Mouse (Mus musculus) hindbrain, embryonic 15.5 days (tissue): Measurements from ENCODE around the gene Arpc2. TPM values are rescaled to one million over a fixed set of nuclear protein-coding genes. Genes with fewer than 3 reads are reported as not detected.
A peak's percentile ranks its signal among the peaks of the same experiment; 100 is the strongest.

ENCODE experiments used
- ATAC-seq: fragments of 200-750 bp; cut with Nextera tagmentation; 2 replicates; pipeline ENCODE4 v1.8.0; 2017; ENCODE audit warnings: low read depth, moderate number of reproducible peaks, moderate TSS enrichment; ENCODE audit not compliant: low FRiP score
- H3K27ac ChIP-seq: fragments of 300-500 bp; sonication (generic); replicated peaks from 2 replicates; pipeline ENCODE4 v1.5.1; 2015; ENCODE audit warnings: mild to moderate bottlenecking, inconsistent platforms
- H3K27me3 ChIP-seq: fragments of 300-500 bp; sonication (generic); 2 replicates; pipeline ENCODE4 v1.6.1; 2015; ENCODE audit warnings: control low read depth, inconsistent platforms
- H3K36me3 ChIP-seq: fragments of 300-500 bp; sonication (generic); 2 replicates; pipeline ENCODE4 v1.6.1; 2015; ENCODE audit warnings: control low read depth, inconsistent platforms
- H3K4me1 ChIP-seq: fragments of 300-500 bp; sonication (generic); replicated peaks from 2 replicates; pipeline ENCODE4 v1.6.1; 2015; ENCODE audit warnings: control low read depth, inconsistent platforms
- H3K4me2 ChIP-seq: fragments of 300-500 bp; sonication (generic); 2 replicates; pipeline ENCODE4 v1.6.1; 2015; ENCODE audit warnings: moderate library complexity, mild to moderate bottlenecking, inconsistent platforms
- H3K4me3 ChIP-seq: fragments of 300-500 bp; sonication (generic); 2 replicates; pipeline ENCODE4 v1.5.1; 2015; ENCODE audit warnings: mild to moderate bottlenecking, inconsistent platforms
- H3K9ac ChIP-seq: fragments of 300-500 bp; sonication (generic); 2 replicates; pipeline ENCODE4 v1.6.1; 2015; ENCODE audit warnings: inconsistent platforms
- H3K9me3 ChIP-seq: fragments of 300-500 bp; sonication (generic); 2 replicates; pipeline ENCODE4 v1.6.1; 2016; ENCODE audit warnings: control low read depth, inconsistent platforms
- WGBS: fragments of 180-500 bp; shearing (Covaris S2); methylation state at CpG from one replicate; pipeline ENCODE4 v1.1.7; 2015; 5-methylcytosine and 5-hydroxymethylcytosine counted together
- polyA plus RNA-seq: library from polyadenylated mRNA; unstranded; fragments of >200 nt; fragmentation: Nextera tagmentation; extraction: Ambion mirVana; gene quantifications from 2 replicates; pipeline ENCODE4 v1.2.1, GENCODE M21; 2015

The Arpc2 gene
- polyA plus RNA-seq, 1 experiment from 2014 or later, result 397 TPM

GRCm38 (mm10) chr1:74297269-74297668 lies 61.4 kb downstream of the Arpc2 start:
- H3K4me1 ChIP-seq, result peaks cover 31% of the 10 kb centered on the region
- no peaks in the 10 kb centered on the region; the same call in 1 of the 2 replicates for H3K36me3 ChIP-seq
- H3K4me3 ChIP-seq, result no peak overlapping the region
- no peaks in the 10 kb centered on the region for H3K9me3 ChIP-seq
- no peak for ATAC-seq
- 81% methylated on average over 3 of the region's 3 CpGs for WGBS
- H3K27me3 ChIP-seq, result 0 out of 2 replicates have a peak, but pooled peaks cover 6% of the 10 kb centered on the region
- no peak overlapping the region for H3K27ac ChIP-seq
- H3K4me2 ChIP-seq, result no peak overlapping the region
- no peak overlapping the region for H3K9ac ChIP-seq

DNA sequence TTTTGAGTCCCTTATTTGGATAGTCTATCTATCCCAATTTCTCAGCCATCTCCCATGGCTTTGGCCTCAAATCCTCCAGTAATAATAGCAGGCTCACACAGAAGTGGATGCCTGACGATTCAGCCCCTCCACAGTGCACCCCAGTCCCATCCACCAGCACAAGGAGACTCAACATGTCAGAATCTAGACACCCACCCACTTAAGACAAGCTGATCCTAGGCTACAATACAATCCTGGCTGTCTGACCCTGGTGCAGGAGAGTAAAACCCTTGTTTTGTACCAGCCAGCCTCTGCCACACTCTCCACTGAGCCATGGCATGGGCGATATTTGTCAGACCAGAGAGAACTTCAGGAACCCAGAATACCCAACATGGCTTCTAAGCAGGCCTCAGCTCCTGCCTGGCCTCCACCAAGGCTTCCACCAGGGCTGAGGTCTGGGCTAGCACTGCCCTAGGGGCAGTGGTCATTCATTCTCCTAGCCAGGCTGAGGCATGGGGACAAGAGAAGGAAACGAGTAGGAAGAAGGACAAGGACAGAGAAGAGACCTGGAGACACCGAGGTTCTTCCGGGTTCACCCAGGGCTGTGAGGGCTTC lies 62.4 kb downstream of the Arpc2 start:
- H3K4me1 ChIP-seq, result peaks cover 27% of the 10 kb centered on the region
- H3K36me3 ChIP-seq, result no peaks in the 10 kb centered on the region; the same call in 1 of the 2 replicates
- H3K27me3 ChIP-seq, result peaks cover 12% of the 10 kb centered on the region
- H3K9ac ChIP-seq, result no peak overlapping the region
- no peak overlapping the region for H3K4me3 ChIP-seq
- no peak for ATAC-seq
- 90% methylated on average over 5 of the region's 5 CpGs for WGBS
- H3K9me3 ChIP-seq, result no peaks in the 10 kb centered on the region
- no peak overlapping the region for H3K27ac ChIP-seq
- H3K4me2 ChIP-seq, result no peak overlapping the region

DNA sequence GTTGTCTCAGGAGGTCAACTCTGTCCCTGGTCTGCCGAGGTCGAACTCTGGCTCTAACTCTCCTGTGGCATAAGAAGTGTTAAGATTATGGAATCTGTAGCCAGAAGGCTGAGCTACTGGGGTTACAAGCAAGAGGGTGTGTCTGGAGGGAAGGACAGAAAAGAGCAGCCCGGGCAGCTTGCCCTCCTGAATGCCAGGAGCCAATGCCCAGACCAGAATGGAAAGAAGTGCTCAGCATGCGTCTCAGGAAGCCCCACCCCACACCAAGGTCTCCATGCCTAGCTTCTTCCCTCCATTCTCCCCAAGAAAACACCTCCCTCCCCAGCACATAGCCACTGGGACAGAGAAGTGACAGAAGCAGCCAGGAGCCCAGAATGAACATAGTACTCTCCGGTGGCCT lies 63.1 kb downstream of the Arpc2 start:
- Histone ChIP-seq H3K9me3 (no peaks in the 10 kb centered on the region), H3K4me3 (no peak overlapping the region), H3K27ac (no peak overlapping the region), H3K4me2 (no peak overlapping the region), H3K4me1 (peaks cover 30% of the 10 kb centered on the region), H3K9ac (no peak overlapping the region), H3K27me3 (peaks cover 18% of the 10 kb centered on the region), H3K36me3 (no peaks in the 10 kb centered on the region; the same call in 1 of the 2 replicates)
- WGBS, result 77% methylated on average over 5 of the region's 5 CpGs
- no peak for ATAC-seq

DNA sequence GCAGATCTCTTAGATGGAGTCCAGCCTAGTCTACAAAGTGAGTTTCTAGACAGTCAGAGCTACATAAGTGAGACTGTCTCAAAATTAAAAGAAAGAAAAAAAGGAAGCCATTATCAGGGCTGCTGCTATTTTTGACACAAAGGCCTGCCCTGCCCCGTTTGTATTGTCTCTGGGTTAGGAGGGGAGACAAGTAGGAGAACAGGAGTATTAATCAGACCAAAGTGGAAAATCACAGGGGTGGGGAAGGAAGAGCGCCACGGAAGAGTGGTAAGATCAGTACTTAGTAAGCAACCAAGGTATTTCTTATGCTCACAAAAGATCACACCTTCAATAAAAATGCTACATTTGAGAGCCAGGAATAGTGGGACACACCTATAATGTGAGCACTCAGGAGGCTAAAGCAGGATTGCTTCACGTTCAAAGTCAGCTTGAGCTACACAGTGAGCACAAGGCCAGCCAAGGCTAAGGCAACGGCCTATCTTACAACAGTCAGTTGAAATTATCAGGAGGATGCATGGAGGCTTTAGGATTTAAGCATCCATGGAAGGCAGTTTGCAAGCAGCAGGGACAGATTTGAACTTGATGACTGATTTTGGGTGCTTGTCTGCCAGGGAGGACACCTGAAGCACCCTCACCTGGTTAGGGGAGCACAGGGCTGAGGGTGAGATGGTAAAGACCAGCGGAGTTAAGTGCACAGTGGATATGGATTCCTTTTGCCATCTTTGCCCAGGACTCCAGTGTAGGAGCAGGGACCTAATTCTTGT lies 64.6 kb downstream of the Arpc2 start:
- Histone ChIP-seq H3K27me3 (peaks cover 19% of the 10 kb centered on the region), H3K27ac (no peak overlapping the region), H3K4me2 (no peak overlapping the region), H3K4me3 (no peak overlapping the region), H3K9me3 (no peaks in the 10 kb centered on the region), H3K4me1 (peaks cover 27% of the 10 kb centered on the region), H3K36me3 (no peaks in the 10 kb centered on the region; the same call in 1 of the 2 replicates), H3K9ac (no peak overlapping the region)
- no peak for ATAC-seq
- WGBS, result 82% methylated on average over 6 of the region's 6 CpGs

GRCm38 (mm10) chr1:74302229-74302628 lies 66.3 kb downstream of the Arpc2 start:
- H3K27ac ChIP-seq, result no peak overlapping the region
- no peak overlapping the region for H3K9ac ChIP-seq
- no peak overlapping the region for H3K4me2 ChIP-seq
- H3K4me3 ChIP-seq, result no peak overlapping the region
- 93% methylated on average over 7 of the region's 7 CpGs for WGBS
- ATAC-seq, result no peak
- peaks cover 10% of the 10 kb centered on the region for H3K4me1 ChIP-seq
- H3K27me3 ChIP-seq, result peaks cover 19% of the 10 kb centered on the region
- H3K36me3 ChIP-seq, result no peaks in the 10 kb centered on the region; the same call in 1 of the 2 replicates
- H3K9me3 ChIP-seq, result no peaks in the 10 kb centered on the region

DNA sequence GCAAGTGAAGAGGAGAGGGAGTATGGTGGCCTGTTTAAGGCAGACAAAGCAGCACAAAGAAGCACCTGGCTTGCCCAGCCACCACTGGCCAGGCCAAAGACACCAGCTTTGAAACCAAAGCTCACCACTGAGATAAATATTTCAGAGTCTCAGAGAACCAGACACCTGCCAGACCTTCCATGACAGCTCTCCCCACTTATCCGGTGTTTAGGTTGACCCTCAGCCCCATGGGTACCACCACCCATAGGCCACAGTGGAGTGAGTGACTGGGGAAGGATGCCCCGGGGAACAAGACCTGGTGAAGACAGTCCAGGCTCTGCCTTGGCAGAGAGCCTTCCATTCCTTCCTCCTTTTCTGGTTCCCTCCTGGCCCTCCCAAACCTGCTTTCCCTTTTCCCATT lies 67.0 kb downstream of the Arpc2 start:
- Histone ChIP-seq H3K4me1 (peaks cover 9% of the 10 kb centered on the region), H3K27me3 (peaks cover 19% of the 10 kb centered on the region), H3K27ac (no peak overlapping the region), H3K9ac (no peak overlapping the region), H3K9me3 (no peaks in the 10 kb centered on the region), H3K36me3 (no peaks in the 10 kb centered on the region; the same call in 1 of the 2 replicates), H3K4me3 (no peak overlapping the region), H3K4me2 (peak overlapping the region; percentile 75)
- ATAC-seq, result no peak
- 68% methylated on average over 2 of the region's 2 CpGs for WGBS

DNA sequence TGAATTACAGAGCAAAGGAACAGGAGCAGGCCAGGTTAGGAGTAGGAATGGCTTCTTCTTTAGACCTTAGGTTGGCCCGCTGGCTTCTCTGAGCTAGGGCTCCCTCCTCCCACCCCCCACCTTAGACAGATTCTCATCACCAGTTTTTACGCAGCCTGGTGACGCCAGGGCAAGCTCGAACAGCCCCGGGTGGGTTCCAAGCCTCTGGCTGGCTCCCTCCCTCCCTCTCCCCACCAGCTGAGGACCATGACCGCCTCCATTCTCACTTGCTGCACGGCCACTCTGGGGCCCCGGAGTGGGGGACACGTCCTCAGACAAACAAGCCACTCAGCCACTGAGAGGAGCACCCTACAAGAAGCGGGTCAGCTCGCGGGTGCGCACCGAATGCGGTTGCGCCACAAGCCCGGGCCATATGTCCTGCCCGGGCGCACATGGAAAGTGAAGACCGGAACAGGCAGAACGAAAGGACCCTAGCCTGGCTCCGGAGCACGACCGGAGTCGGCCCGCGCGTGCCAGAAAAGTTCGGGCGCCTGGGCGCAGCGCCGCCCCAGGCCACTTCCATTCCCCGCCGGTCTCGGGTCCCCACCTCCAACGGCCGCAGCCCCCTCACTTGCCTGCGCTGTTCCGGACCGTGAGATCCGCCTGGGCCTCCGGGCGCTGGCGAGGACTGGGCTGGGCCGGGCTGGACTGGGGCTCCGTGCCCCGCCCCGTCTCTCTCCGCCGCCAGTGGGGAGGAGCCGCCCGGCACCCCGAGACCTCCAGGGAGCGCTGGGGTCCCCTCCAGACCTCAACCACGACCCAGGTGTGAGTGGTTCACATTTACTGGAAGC lies 67.8 kb downstream of the Arpc2 start:
- H3K9me3 ChIP-seq, result no peaks in the 10 kb centered on the region
- peaks cover 9% of the 10 kb centered on the region for H3K4me1 ChIP-seq
- under 1% methylated on average over 52 of the region's 56 CpGs for WGBS
- peak overlapping the region; percentile 65 for H3K27ac ChIP-seq
- peak overlapping the region; percentile 48 for H3K9ac ChIP-seq
- peak overlapping the region; percentile 75 for H3K4me2 ChIP-seq
- H3K36me3 ChIP-seq, result no peaks in the 10 kb centered on the region; the same call in 1 of the 2 replicates
- peak; percentile 77 for ATAC-seq
- peaks cover 19% of the 10 kb centered on the region for H3K27me3 ChIP-seq
- H3K4me3 ChIP-seq, result peak overlapping the region; percentile 45

- H3K27ac ChIP-seq, result peak overlapping the region; percentile 65
- peak overlapping the region; percentile 48; the same call in 1 of the 2 replicates for H3K9ac ChIP-seq
Measured at GRCm38 (mm10) chr1:74304339-74304790, 68.5 kb downstream of the Arpc2 start.

DNA sequence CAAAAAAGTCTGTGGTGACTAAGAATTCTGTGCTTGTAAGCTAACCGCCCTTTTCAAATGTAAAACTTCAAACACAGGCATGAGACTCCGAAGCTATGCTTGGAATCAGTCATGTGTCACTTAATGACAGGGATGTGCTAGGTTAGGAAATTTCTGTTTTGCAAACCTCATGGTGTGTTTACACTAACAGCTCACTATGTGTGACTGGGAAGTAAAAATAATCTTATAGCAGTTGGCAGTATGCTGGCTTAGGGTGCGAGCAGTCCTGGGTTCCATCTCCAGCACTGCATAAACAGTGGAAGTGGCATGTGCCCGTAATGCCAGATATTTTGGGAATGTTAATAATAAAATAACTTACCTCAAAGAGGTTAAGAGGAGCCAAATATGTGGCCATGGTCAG lies 69.1 kb downstream of the Arpc2 start:
- Histone ChIP-seq H3K9me3 (no peaks in the 10 kb centered on the region), H3K4me2 (no peak overlapping the region), H3K9ac (no peak overlapping the region), H3K27ac (no peak overlapping the region), H3K4me3 (no peak overlapping the region), H3K36me3 (no peaks in the 10 kb centered on the region; the same call in 1 of the 2 replicates), H3K27me3 (peaks cover 19% of the 10 kb centered on the region), H3K4me1 (peaks cover 9% of the 10 kb centered on the region)
- 78% methylated on average over 4 of the region's 4 CpGs for WGBS
- no peak for ATAC-seq

More at GRCm38 (mm10) chr1:74304339-74304790, 68.5 kb downstream of the Arpc2 start:
- no peak for ATAC-seq
- Histone ChIP-seq H3K4me1 (peaks cover 9% of the 10 kb centered on the region), H3K4me2 (peak overlapping the region; percentile 75), H3K27me3 (peaks cover 19% of the 10 kb centered on the region), H3K4me3 (peak overlapping the region; percentile 45), H3K9me3 (no peaks in the 10 kb centered on the region), H3K36me3 (no peaks in the 10 kb centered on the region; the same call in 1 of the 2 replicates)
- 16% methylated on average over 12 of the region's 12 CpGs for WGBS

- no peak for ATAC-seq
- H3K9me3 ChIP-seq, result no peaks in the 10 kb centered on the region
- peaks cover 9% of the 10 kb centered on the region for H3K4me1 ChIP-seq
- H3K36me3 ChIP-seq, result no peaks in the 10 kb centered on the region; the same call in 1 of the 2 replicates
- no peak within 1 kb of the TSS for H3K27ac ChIP-seq
- peaks cover 19% of the 10 kb centered on the region for H3K27me3 ChIP-seq
- no peak within 1 kb of the TSS for H3K9ac ChIP-seq
- H3K4me3 ChIP-seq, result no peak within 1 kb of the TSS
- peak within 1 kb of the TSS; percentile 75 for H3K4me2 ChIP-seq
- WGBS, result 96% methylated on average over 2 of the region's 2 CpGs
Measured at GRCm38 (mm10) chr1:74305522-74305921, 69.6 kb downstream of the Arpc2 start, which contains the start of gene Tmbim1. TSS of gene Tmbim1 (minus strand) at chr1:74305622.

GRCm38 (mm10) chr1:74307146-74307545 lies 71.3 kb downstream of the Arpc2 start:
- Histone ChIP-seq H3K4me1 (peaks cover 9% of the 10 kb centered on the region), H3K27me3 (peaks cover 14% of the 10 kb centered on the region), H3K27ac (no peak overlapping the region), H3K4me2 (no peak overlapping the region), H3K36me3 (no peaks in the 10 kb centered on the region), H3K9ac (no peak overlapping the region), H3K4me3 (no peak overlapping the region), H3K9me3 (no peaks in the 10 kb centered on the region)
- no peak for ATAC-seq
- WGBS, result 100% methylated on average over 1 of the region's 1 CpGs
